Mouse (Mus musculus) liver, embryonic 12.5 days (tissue): Measurements from ENCODE around the gene Cpne5. TPM values are rescaled to one million over a fixed set of nuclear protein-coding genes. Genes with fewer than 3 reads are reported as not detected.

Experiments used
- ATAC-seq: fragments of 200-750 bp; cut with Nextera tagmentation; 2 replicates; pipeline ENCODE4 v1.8.0; 2017; ENCODE audit warnings: moderate number of reproducible peaks, mild to moderate bottlenecking, moderate library complexity
- H3K27ac ChIP-seq: fragments of 300-500 bp; sonication (generic); 2 replicates; pipeline ENCODE4 v1.5.1; 2016; ENCODE audit warnings: mild to moderate bottlenecking
- H3K27me3 ChIP-seq: fragments of 300-500 bp; sonication (generic); replicated peaks from 2 replicates; pipeline ENCODE4 v1.6.1; 2016; ENCODE audit warnings: mild to moderate bottlenecking, moderate library complexity
- H3K36me3 ChIP-seq: fragments of 300-500 bp; sonication (generic); 2 replicates; pipeline ENCODE4 v1.6.1; 2016; ENCODE audit warnings: mild to moderate bottlenecking, moderate library complexity
- H3K4me1 ChIP-seq: fragments of 300-500 bp; sonication (generic); 2 replicates; pipeline ENCODE4 v1.6.1; 2016
- H3K4me2 ChIP-seq: fragments of 300-500 bp; sonication (generic); 2 replicates; pipeline ENCODE4 v1.6.1; 2016; ENCODE audit warnings: mild to moderate bottlenecking, moderate library complexity
- H3K4me3 ChIP-seq: fragments of 300-500 bp; sonication (generic); 2 replicates; pipeline ENCODE4 v1.5.1; 2016; ENCODE audit warnings: mild to moderate bottlenecking, moderate library complexity
- H3K9ac ChIP-seq: fragments of 300-500 bp; sonication (generic); 2 replicates; pipeline ENCODE4 v1.6.1; 2016; ENCODE audit warnings: mild to moderate bottlenecking, moderate library complexity
- H3K9me3 ChIP-seq: fragments of 300-500 bp; sonication (generic); replicated peaks from 2 replicates; pipeline ENCODE4 v1.6.1; 2016; ENCODE audit warnings: mild to moderate bottlenecking, moderate library complexity
- WGBS: fragments of 180-500 bp; shearing (Covaris S2); methylation state at CpG from one replicate; pipeline ENCODE4 v1.1.7; 2016; ENCODE audit not compliant: insufficient replicate concordance; 5-methylcytosine and 5-hydroxymethylcytosine counted together
- polyA plus RNA-seq: library from polyadenylated mRNA; unstranded; fragments of >200 nt; fragmentation: Nextera tagmentation; extraction: Ambion mirVana; gene quantifications from 2 replicates; pipeline ENCODE4 v1.2.1, GENCODE M21; 2016

The Cpne5 gene
- polyA plus RNA-seq, 1 experiment from 2014 or later = 0.18 TPM

- H3K27me3 ChIP-seq = peaks cover 21% of the 10 kb centered on the region; the same call in 1 of the 2 replicates
- ATAC-seq = no peak
- whole genome bisulfite sequencing = 88% methylated on average over 13 of the region's 13 CpGs
- H3K4me3 ChIP-seq = no peak overlapping the region
- no peaks in the 10 kb centered on the region for H3K36me3 ChIP-seq
- H3K4me2 ChIP-seq = no peak overlapping the region
- peaks cover 37% of the 10 kb centered on the region for H3K4me1 ChIP-seq
- no peak overlapping the region for H3K27ac ChIP-seq
- H3K9me3 ChIP-seq = no peaks in the 10 kb centered on the region
- H3K9ac ChIP-seq = no peak overlapping the region
Observed at GRCm38 (mm10) chr17:29162334-29162733, 75.6 kb downstream of the Cpne5 start.

- Histone ChIP-seq H3K27me3 (peaks cover 13% of the 10 kb centered on the region; the same call in 1 of the 2 replicates), H3K9ac (no peak overlapping the region), H3K27ac (no peak overlapping the region), H3K9me3 (no peaks in the 10 kb centered on the region), H3K4me2 (no peak overlapping the region), H3K36me3 (no peaks in the 10 kb centered on the region), H3K4me1 (peaks cover 15% of the 10 kb centered on the region), H3K4me3 (no peak overlapping the region)
- WGBS = 70% methylated on average over 16 of the region's 16 CpGs
- ATAC-seq = no peak
Observed at GRCm38 (mm10) chr17:29159743-29160455, 78.1 kb downstream of the Cpne5 start.

- no peak for ATAC-seq
- Histone ChIP-seq H3K4me3 (no peak overlapping the region), H3K27me3 (0 out of 2 replicates have a peak, but pooled peaks cover 8% of the 10 kb centered on the region), H3K27ac (no peak overlapping the region), H3K9ac (no peak overlapping the region), H3K4me1 (peaks cover 15% of the 10 kb centered on the region), H3K4me2 (no peak overlapping the region), H3K36me3 (no peaks in the 10 kb centered on the region), H3K9me3 (no peaks in the 10 kb centered on the region)
- WGBS = 83% methylated on average over 5 of the region's 5 CpGs
Observed at GRCm38 (mm10) chr17:29159320-29159719, 78.6 kb downstream of the Cpne5 start.

- no peak for ATAC-seq
- peaks cover 12% of the 10 kb centered on the region; the same call in 1 of the 2 replicates for H3K4me1 ChIP-seq
Observed at GRCm38 (mm10) chr17:29158899-29159298, 79.1 kb downstream of the Cpne5 start.

GRCm38 (mm10) chr17:29156866-29157265 lies 81.1 kb downstream of the Cpne5 start:
- H3K4me1 ChIP-seq = 0 out of 2 replicates have a peak, but pooled peaks cover 7% of the 10 kb centered on the region
- no peak overlapping the region for H3K27ac ChIP-seq
- no peaks in the 10 kb centered on the region; the same call in 1 of the 2 replicates for H3K27me3 ChIP-seq
- H3K4me2 ChIP-seq = no peak overlapping the region
- H3K9ac ChIP-seq = no peak overlapping the region
- no peaks in the 10 kb centered on the region for H3K36me3 ChIP-seq
- H3K4me3 ChIP-seq = no peak overlapping the region
- 57% methylated on average over 8 of the region's 8 CpGs for WGBS
- H3K9me3 ChIP-seq = no peaks in the 10 kb centered on the region
- no peak for ATAC-seq

More at GRCm38 (mm10) chr17:29158899-29159298, 79.1 kb downstream of the Cpne5 start:
- H3K4me3 ChIP-seq = no peak overlapping the region
- H3K9ac ChIP-seq = no peak overlapping the region
- H3K27me3 ChIP-seq = 0 out of 2 replicates have a peak, but pooled peaks cover 7% of the 10 kb centered on the region
- H3K4me2 ChIP-seq = no peak overlapping the region
- no peaks in the 10 kb centered on the region for H3K36me3 ChIP-seq
- 77% methylated on average over 15 of the region's 15 CpGs for WGBS
- no peak overlapping the region for H3K27ac ChIP-seq
- no peaks in the 10 kb centered on the region for H3K9me3 ChIP-seq

- no peak for ATAC-seq
- Histone ChIP-seq H3K4me3 (no peak overlapping the region), H3K27me3 (no peaks in the 10 kb centered on the region; the same call in 1 of the 2 replicates), H3K9me3 (no peaks in the 10 kb centered on the region), H3K27ac (no peak overlapping the region), H3K4me1 (0 out of 2 replicates have a peak, but pooled peaks cover 7% of the 10 kb centered on the region), H3K36me3 (no peaks in the 10 kb centered on the region), H3K4me2 (no peak overlapping the region), H3K9ac (no peak overlapping the region)
- 64% methylated on average over 16 of the region's 16 CpGs for WGBS
Observed at GRCm38 (mm10) chr17:29156396-29156795, 81.6 kb downstream of the Cpne5 start.

GRCm38 (mm10) chr17:29155355-29156135 lies 82.4 kb downstream of the Cpne5 start:
- Histone ChIP-seq H3K9me3 (no peaks in the 10 kb centered on the region), H3K4me3 (no peak overlapping the region), H3K4me1 (0 out of 2 replicates have a peak, but pooled peaks cover 7% of the 10 kb centered on the region), H3K36me3 (no peaks in the 10 kb centered on the region), H3K27me3 (no peaks in the 10 kb centered on the region; the same call in 1 of the 2 replicates), H3K27ac (no peak overlapping the region), H3K9ac (no peak overlapping the region), H3K4me2 (no peak overlapping the region)
- ATAC-seq = no peak
- WGBS = 70% methylated on average over 12 of the region's 12 CpGs

- Histone ChIP-seq H3K4me2 (no peak overlapping the region), H3K9ac (no peak overlapping the region), H3K9me3 (no peaks in the 10 kb centered on the region), H3K4me3 (no peak overlapping the region), H3K27ac (no peak overlapping the region), H3K27me3 (no peaks in the 10 kb centered on the region; the same call in 1 of the 2 replicates), H3K36me3 (no peaks in the 10 kb centered on the region), H3K4me1 (0 out of 2 replicates have a peak, but pooled peaks cover 7% of the 10 kb centered on the region)
- ATAC-seq = no peak
- WGBS = 50% methylated on average over 13 of the region's 13 CpGs
Observed at GRCm38 (mm10) chr17:29154247-29154646, 83.7 kb downstream of the Cpne5 start.

GRCm38 (mm10) chr17:29152547-29152946 lies 85.4 kb downstream of the Cpne5 start:
- Histone ChIP-seq H3K36me3 (no peaks in the 10 kb centered on the region), H3K4me2 (no peak overlapping the region), H3K9me3 (no peaks in the 10 kb centered on the region), H3K9ac (no peak overlapping the region), H3K27me3 (no peaks in the 10 kb centered on the region; the same call in 1 of the 2 replicates), H3K27ac (no peak overlapping the region), H3K4me1 (0 out of 2 replicates have a peak, but pooled peaks cover 13% of the 10 kb centered on the region), H3K4me3 (no peak overlapping the region)
- ATAC-seq = no peak
- 56% methylated on average over 5 of the region's 5 CpGs for WGBS

GRCm38 (mm10) chr17:29149766-29150165 lies 88.2 kb downstream of the Cpne5 start:
- H3K4me2 ChIP-seq = no peak overlapping the region
- H3K4me3 ChIP-seq = no peak overlapping the region
- no peak for ATAC-seq
- H3K36me3 ChIP-seq = no peaks in the 10 kb centered on the region
- WGBS = 64% methylated on average over 7 of the region's 7 CpGs
- no peaks in the 10 kb centered on the region; the same call in 1 of the 2 replicates for H3K27me3 ChIP-seq
- H3K9me3 ChIP-seq = no peaks in the 10 kb centered on the region
- no peak overlapping the region for H3K27ac ChIP-seq
- H3K9ac ChIP-seq = no peak overlapping the region
- H3K4me1 ChIP-seq = 0 out of 2 replicates have a peak, but pooled peaks cover 12% of the 10 kb centered on the region

GRCm38 (mm10) chr17:29147773-29148172 lies 90.2 kb downstream of the Cpne5 start:
- H3K9ac ChIP-seq = no peak overlapping the region
- no peak overlapping the region for H3K4me3 ChIP-seq
- no peak overlapping the region for H3K4me2 ChIP-seq
- no peaks in the 10 kb centered on the region for H3K9me3 ChIP-seq
- ATAC-seq = no peak
- no peak overlapping the region for H3K27ac ChIP-seq
- 72% methylated on average over 6 of the region's 6 CpGs for WGBS
- H3K36me3 ChIP-seq = no peaks in the 10 kb centered on the region
- no peaks in the 10 kb centered on the region; the same call in 1 of the 2 replicates for H3K27me3 ChIP-seq
- 0 out of 2 replicates have a peak, but pooled peaks cover 6% of the 10 kb centered on the region for H3K4me1 ChIP-seq

- no peaks in the 10 kb centered on the region for H3K36me3 ChIP-seq
- WGBS = 64% methylated on average over 14 of the region's 14 CpGs
- no peaks in the 10 kb centered on the region for H3K27me3 ChIP-seq
- no peak overlapping the region for H3K4me3 ChIP-seq
- no peak overlapping the region for H3K9ac ChIP-seq
- no peak for ATAC-seq
- no peaks in the 10 kb centered on the region for H3K9me3 ChIP-seq
- H3K4me2 ChIP-seq = no peak overlapping the region
- H3K27ac ChIP-seq = no peak overlapping the region
- 0 out of 2 replicates have a peak, but pooled peaks cover 6% of the 10 kb centered on the region for H3K4me1 ChIP-seq
Observed at GRCm38 (mm10) chr17:29147273-29147672, 90.7 kb downstream of the Cpne5 start.
